Mouse (Mus musculus) kidney, postnatal 36 days (tissue): ENCODE measurements around the gene Lmo3.

Experiments used
- DNase-seq, 2 experiments: peaks; one replicate each; pipeline ENCODE4 v3.0.0; 2021 to 2022; ENCODE audit warnings: mixed read lengths in 2 of 2

Lmo3 gene

DNA sequence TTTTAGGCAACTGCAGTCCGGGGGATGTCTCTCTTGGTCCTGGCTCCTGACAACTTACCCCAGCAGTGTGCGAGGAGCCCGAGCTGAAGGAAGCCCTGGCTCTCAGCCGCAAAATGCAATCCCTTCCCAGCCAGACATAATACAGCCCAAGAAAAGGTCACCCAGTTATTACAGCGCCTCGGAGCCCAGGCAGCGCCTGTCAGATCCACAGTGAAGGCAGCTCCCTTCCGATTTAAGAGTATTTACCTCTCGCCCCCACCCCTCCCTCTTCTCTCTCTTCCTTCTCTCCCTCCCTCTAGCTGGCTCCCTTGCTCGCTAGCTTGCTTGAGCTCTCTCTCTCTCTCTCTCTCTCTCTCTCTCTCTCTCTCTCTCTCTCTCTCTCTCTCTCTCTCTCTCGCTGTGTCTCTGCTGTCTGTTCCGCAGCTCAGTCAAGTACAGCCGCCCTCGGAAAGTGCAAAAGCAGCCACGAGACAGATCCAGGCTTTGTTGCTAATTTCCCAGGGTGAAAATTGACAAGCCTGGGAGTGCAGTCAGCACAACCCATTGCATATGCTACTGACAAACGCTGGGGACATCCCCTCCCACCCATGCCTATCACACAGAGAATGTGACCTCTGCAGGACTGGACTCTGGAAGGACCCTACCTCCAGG, 159.0 kb downstream of the Lmo3 start:
- DNase-seq = peak in 1 of 2 experiments; percentile 5

GRCm38 (mm10) chr6:138421931-138422531, 159.7 kb downstream of the Lmo3 start:
- no peak for DNase-seq

DNA sequence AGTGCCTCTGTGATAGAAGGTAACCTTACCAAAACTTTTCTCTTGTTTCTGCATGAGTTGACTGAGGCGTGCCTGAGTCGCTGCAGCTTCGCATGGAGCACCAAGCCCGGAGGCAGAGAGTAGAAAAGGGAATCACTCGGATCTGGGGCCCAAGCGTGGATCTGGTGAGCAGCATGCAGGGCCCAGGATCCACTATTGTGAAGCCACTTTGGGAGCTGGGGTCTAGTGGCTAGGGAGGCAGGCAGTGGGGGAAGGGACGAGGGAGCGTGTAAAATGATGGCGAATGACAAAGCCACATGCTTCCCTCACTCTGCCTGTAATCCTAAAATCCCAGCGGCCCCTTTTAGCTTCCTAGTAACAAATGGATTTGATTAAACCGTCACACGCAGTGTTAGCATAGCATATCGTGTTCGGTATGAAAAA, 160.6 kb downstream of the Lmo3 start:
- no peak for DNase-seq

- DNase-seq = no peak
Measured at GRCm38 (mm10) chr6:138420536-138420891, 161.3 kb downstream of the Lmo3 start.

- DNase-seq = no peak
Measured at GRCm38 (mm10) chr6:138419871-138420535, 161.8 kb downstream of the Lmo3 start.

DNA sequence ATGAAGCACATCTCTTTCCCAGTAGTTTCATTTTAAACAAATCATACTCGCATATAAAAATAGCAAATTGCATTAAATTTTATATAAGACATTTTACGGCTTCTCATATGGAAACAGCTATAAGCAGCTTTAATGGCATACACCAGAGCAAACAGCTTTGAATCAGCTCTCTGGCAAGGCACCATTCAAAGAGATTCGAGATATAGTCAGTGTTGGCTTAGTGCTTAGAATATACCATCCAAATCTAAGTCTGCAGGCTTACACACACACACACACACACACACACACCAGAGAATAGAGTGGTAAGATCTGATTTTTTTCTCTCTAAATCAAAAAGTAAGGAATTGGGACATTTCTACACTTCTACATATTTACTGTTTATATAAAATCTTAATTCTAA, 169.7 kb downstream of the Lmo3 start:
- no peak for DNase-seq

DNA sequence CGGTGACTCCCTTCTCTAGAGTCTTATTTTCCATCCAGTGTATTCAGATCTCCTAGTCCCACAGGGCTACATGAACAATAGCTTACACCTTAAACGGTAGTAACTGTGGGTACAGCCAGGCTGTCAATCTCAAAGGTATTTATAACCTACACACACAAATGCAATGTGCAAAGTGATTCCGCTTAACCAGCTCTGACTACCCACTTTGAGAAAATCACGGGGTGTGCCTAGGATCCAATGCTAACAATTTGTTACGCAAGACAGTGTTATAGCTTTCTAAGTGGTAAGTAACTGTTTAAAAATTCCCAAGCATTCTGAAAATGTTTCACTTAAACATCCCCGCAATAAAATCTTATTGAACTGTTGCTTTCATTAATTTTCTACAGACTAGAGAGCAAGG, 179.7 kb downstream of the Lmo3 start:
- DNase-seq = no peak

DNA sequence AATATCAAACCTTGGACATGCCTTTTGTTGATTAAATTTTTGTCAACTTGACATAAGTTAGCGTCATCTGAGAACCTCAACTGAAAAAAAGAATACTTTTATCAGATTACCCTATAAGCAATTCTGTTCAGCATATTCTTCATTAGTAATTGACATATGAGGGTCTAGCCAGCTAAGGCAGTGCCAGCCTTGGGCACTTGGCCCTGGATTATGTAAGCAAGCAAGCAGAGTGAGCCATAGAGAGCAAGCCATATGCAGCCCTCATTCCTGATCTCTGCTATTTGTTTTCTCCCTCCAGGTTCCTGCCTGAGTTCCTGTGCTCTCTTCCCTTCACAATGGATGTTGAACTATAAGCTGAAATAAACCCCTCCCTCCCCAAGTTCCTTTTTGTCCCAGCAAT, 182.9 kb downstream of the Lmo3 start:
- DNase-seq = no peak

GRCm38 (mm10) chr6:138391085-138391484, 190.7 kb downstream of the Lmo3 start:
- DNase-seq = no peak

DNA sequence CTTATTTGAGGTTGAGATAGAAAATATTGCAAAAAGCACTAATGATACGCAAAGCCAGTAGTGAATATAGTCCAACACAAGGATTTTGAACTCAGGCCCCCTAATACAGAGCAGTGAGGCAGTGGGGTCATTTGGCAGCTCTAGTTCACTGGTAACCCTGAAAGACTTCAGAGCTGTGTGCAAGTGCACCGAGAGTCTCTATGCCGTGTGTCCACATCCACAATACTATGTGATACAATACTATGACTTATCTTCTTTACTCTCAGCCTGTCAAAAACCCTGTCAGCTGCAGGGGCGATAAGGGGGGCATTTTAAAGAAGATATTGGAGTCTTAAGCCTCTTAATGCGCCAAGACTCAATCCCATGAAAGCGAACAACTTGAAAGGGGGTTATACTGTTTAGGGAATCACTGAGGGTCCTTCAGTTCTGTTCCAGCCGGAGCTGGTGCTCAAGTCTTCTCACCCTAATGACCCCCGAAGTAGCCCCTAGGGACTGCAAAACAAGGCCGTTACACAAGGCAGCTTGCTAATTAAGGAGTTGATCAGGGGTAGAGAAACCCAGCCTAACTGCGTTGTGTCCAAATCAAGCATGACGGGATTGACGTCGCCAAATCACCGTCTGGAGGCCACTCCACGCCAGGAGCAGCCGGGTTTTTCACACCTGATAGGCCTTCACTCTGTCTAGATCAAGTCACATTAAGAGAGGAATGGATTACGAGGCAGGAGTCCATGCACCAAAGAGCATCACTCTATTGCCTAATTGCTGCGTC, 193.4 kb downstream of the Lmo3 start:
- no peak for DNase-seq

DNA sequence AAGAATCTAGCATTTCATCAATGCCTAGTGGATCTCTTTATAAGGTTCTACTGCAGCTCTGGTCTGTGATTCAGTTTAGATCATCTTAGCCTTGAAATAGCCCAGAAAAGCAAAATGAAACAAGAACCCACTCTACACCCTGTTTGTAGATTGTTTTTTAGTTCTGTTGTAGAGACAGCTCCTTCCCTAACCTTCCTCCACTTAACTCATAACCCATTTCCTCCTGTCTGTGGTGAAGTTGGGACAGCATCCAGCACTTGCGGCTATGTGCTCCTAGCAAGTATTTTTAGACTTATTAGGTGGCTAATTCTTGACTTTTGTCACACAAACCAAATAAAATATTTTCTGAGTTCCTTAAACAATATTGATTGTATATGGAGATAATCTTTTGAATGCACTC, 198.6 kb downstream of the Lmo3 start:
- no peak for DNase-seq

GRCm38 (mm10) chr6:138371176-138371575, 210.6 kb downstream of the Lmo3 start:
- no peak for DNase-seq

GRCm38 (mm10) chr6:138364111-138364510, 217.7 kb downstream of the Lmo3 start:
- DNase-seq = no peak

DNA sequence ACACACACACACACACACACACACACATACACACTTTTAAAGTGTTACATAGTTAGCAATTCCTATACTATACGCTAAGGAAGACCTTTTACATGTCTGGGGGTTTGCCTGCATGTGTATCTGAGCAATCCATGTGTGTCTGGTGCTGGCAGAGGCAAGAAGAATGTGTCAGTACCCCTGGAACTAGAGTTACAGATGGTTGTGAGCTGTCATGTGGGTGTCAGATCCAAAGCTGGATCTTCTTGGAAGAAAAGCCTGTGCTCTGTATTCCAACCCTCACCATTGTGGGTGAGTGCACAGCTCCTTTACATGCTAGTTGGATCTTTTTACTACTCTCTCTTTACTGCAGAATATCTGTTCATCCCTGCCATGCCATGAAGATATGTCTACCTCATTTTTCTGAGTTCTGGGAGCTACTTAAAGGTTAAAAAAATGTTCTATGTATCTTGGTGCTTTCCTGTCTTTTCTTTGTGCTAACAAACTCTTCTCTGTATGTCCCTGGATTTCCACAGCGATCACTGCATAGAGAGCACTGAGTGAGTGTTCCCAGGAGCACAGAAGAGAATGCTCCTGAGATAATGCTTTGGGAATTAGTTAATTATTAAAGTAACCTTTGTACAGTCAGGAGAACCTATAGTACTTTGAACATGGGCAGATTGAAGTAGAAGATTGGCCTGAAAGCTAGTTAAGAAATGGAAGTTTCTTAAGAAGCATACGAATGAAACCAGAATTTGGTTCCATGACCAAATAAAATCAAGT, 231.0 kb downstream of the Lmo3 start:
- DNase-seq = peak in 1 of 2 experiments; percentile 20

- no peak for DNase-seq
Measured at GRCm38 (mm10) chr6:138346558-138346957, 235.2 kb downstream of the Lmo3 start.

GRCm38 (mm10) chr6:138335858-138336257, 245.9 kb downstream of the Lmo3 start:
- DNase-seq = no peak

DNA sequence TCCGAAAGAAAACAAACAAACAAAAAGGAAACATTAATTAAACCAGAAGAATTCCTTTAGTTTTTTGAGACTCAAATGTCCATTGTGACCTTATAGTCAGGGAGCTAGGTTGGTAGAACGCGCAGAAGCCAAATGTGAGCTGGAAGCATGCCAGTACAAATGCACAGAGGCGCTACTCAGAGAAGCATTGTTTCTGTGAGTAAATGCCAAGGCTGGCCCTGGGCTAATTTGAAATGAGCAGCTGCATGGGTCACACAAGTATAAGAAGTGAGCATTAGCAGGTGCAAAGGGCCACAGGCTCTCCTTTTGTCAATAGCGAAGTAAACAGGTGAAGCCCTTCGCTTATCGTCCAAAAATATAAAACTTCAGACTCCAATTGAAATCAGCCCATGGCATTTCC, 247.8 kb downstream of the Lmo3 start:
- DNase-seq = peak in 1 of 2 experiments; percentile 8

- DNase-seq = no peak
Measured at GRCm38 (mm10) chr6:138325744-138326400, 255.9 kb downstream of the Lmo3 start.

DNA sequence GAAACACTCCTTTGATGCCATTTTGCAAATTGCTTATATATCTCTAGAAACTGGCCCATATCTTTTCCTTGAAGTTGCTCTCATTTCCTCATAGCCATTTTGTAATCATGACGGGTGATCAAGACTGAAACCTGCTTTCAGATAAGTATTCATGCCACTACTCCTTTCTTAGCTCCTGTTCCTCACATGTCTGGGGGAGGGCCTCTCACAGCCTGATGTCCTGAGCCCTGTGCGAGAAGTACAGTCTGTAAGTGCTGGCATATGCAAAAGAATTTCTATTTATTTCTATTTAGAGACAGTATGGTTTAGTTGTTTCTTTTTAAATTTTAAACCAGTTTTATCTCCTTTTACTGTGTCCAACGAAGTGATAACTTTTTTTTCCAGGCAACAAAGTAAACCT, 256.6 kb downstream of the Lmo3 start:
- DNase-seq = no peak

GRCm38 (mm10) chr6:138323325-138323724, 258.4 kb downstream of the Lmo3 start:
- DNase-seq = no peak

- DNase-seq = no peak
Measured at GRCm38 (mm10) chr6:138320190-138320737, 261.5 kb downstream of the Lmo3 start.
